Mouse (Mus musculus) CH12.LX (cell line): Measurements from ENCODE around the gene Prkca. TPM values are rescaled to one million over a fixed set of nuclear protein-coding genes. Genes with fewer than 3 reads are reported as not detected.

Source experiments
- DNase-seq: peaks from one replicate; pipeline ENCODE4 v3.0.0-alpha.2; 2013; ENCODE audit errors: extremely low read depth
- H3K27ac ChIP-seq: 2 replicates; pipeline ENCODE4 v1.5.1; 2012; ENCODE audit warnings: low read depth, mild to moderate bottlenecking, control low read depth, moderate library complexity; ENCODE audit not compliant: insufficient read depth
- H3K27me3 ChIP-seq: replicated peaks from 2 replicates; pipeline ENCODE3; 2012; ENCODE audit warnings: inconsistent platforms
- H3K36me3 ChIP-seq, 2 experiments: replicated peaks in 1 of 2; 2 replicates each; pipeline versions ENCODE3 to v1.6.1; 2012; ENCODE audit warnings: inconsistent platforms in 1 of 2, low read length in 1 of 2, mild to moderate bottlenecking in 1 of 2, mixed read lengths in 1 of 2, moderate library complexity in 1 of 2; ENCODE audit not compliant: control insufficient read depth in 1 of 2, insufficient read depth in 1 of 2
- H3K4me1 ChIP-seq, 2 experiments: 2 replicates each; pipeline ENCODE4 v1.6.1; 2012; ENCODE audit warnings: inconsistent platforms in 1 of 2, moderate library complexity in 1 of 2; ENCODE audit not compliant: insufficient read depth in 2 of 2, control insufficient read depth in 1 of 2
- H3K4me2 ChIP-seq: 2 replicates; pipeline ENCODE4 v1.6.1; 2012; ENCODE audit warnings: low read depth, mild to moderate bottlenecking, control low read depth; ENCODE audit not compliant: poor library complexity, insufficient read depth, severe bottlenecking
- H3K4me3 ChIP-seq, 3 experiments: fragments of 150-350 bp in 1 of 3; sonication (generic) in 1 of 3; replicated peaks in 1 of 3; 2 replicates each; pipeline versions ENCODE3 to v1.5.1; 2011 to 2012; ENCODE audit warnings: low read depth in 2 of 3, low read length in 2 of 3, mild to moderate bottlenecking in 2 of 3, moderate library complexity in 2 of 3, control low read depth in 1 of 3, improper control_type of control experiment in 1 of 3, inconsistent platforms in 1 of 3, mixed read lengths in 1 of 3; ENCODE audit not compliant: poor library complexity in 1 of 3
- H3K79me2 ChIP-seq: replicated peaks from 2 replicates; pipeline ENCODE4 v1.6.1; 2012; ENCODE audit warnings: mild to moderate bottlenecking, moderate library complexity; ENCODE audit not compliant: control insufficient read depth, poor library complexity, insufficient read depth, severe bottlenecking; ENCODE audit errors: extremely low read depth
- H3K9ac ChIP-seq: 2 replicates; pipeline ENCODE4 v1.6.1; 2012; ENCODE audit warnings: low read depth, mild to moderate bottlenecking, control low read depth, moderate library complexity; ENCODE audit not compliant: insufficient read depth
- H3K9me3 ChIP-seq: replicated peaks from 2 replicates; pipeline ENCODE3; 2012; ENCODE audit warnings: low read length, inconsistent platforms, mixed read lengths
- CHD1 ChIP-seq: IDR thresholded peaks from 2 replicates; pipeline ENCODE4 v1.6.1; 2012; ENCODE audit warnings: low read depth, low read length, improper control_type of control experiment, inconsistent platforms
- CHD2 ChIP-seq: IDR thresholded peaks from 2 replicates; pipeline ENCODE4 v1.6.1; 2011; ENCODE audit warnings: low read length, improper control_type of control experiment
- CTCF ChIP-seq, 2 experiments: IDR thresholded peaks in 1 of 2; conservative IDR thresholded peaks in 1 of 2; 2 replicates each; pipeline ENCODE4 v1.5.1; 2011 to 2012; ENCODE audit warnings: low read depth in 2 of 2, low read length in 2 of 2, improper control_type of control experiment in 1 of 2, inconsistent platforms in 1 of 2, mild to moderate bottlenecking in 1 of 2, moderate library complexity in 1 of 2
- ELF1 ChIP-seq: IDR thresholded peaks from 2 replicates; pipeline ENCODE4 v1.6.1; 2014; ENCODE audit warnings: low read depth, mild to moderate bottlenecking, inconsistent platforms, low read length, improper control_type of control experiment
- EP300 ChIP-seq: IDR thresholded peaks from 2 replicates; pipeline ENCODE4 v1.6.1; 2011; ENCODE audit warnings: low read length, improper control_type of control experiment
- ETS1 ChIP-seq: conservative IDR thresholded peaks from 2 replicates; pipeline ENCODE4 v1.6.1; 2012; ENCODE audit warnings: low read depth, mild to moderate bottlenecking, inconsistent platforms, low read length, improper control_type of control experiment, moderate library complexity
- HCFC1 ChIP-seq: IDR thresholded peaks from 2 replicates; pipeline ENCODE4 v1.6.1; 2012; ENCODE audit warnings: low read depth, mild to moderate bottlenecking, inconsistent platforms, low read length, improper control_type of control experiment
- IRF4 ChIP-seq: IDR thresholded peaks from 2 replicates; pipeline ENCODE4 v1.6.1; 2014; ENCODE audit warnings: low read depth, mild to moderate bottlenecking, inconsistent platforms, low read length, improper control_type of control experiment
- JUND ChIP-seq: conservative IDR thresholded peaks from 2 replicates; pipeline ENCODE4 v1.6.1; 2011; ENCODE audit warnings: low read depth, low read length, improper control_type of control experiment
- KAT2A ChIP-seq: IDR thresholded peaks from 2 replicates; pipeline ENCODE4 v1.6.1; 2012; ENCODE audit warnings: low read length, improper control_type of control experiment, inconsistent platforms; ENCODE audit not compliant: insufficient replicate concordance
- MAFK ChIP-seq: IDR thresholded peaks from 2 replicates; pipeline ENCODE4 v1.6.1; 2011; ENCODE audit warnings: low read length, improper control_type of control experiment; ENCODE audit not compliant: insufficient replicate concordance
- MAX ChIP-seq: IDR thresholded peaks from 2 replicates; pipeline ENCODE4 v1.6.1; 2011; ENCODE audit warnings: low read length, improper control_type of control experiment
- MAZ ChIP-seq: IDR thresholded peaks from 2 replicates; pipeline ENCODE4 v1.6.1; 2012; ENCODE audit warnings: low read depth, mild to moderate bottlenecking, inconsistent platforms, low read length, improper control_type of control experiment, moderate library complexity
- MYC ChIP-seq: IDR thresholded peaks from 2 replicates; pipeline ENCODE4 v1.6.1; 2011; ENCODE audit warnings: low read depth, mild to moderate bottlenecking, improper control_type of control experiment, low read length
- NELFE ChIP-seq: IDR thresholded peaks from 2 replicates; pipeline ENCODE4 v1.6.1; 2011; ENCODE audit warnings: low read depth, low read length, improper control_type of control experiment
- PAX5 ChIP-seq: IDR thresholded peaks from 2 replicates; pipeline ENCODE4 v1.6.1; 2012; ENCODE audit warnings: low read length, inconsistent platforms, mixed read lengths
- POLR2A ChIP-seq: IDR thresholded peaks from 2 replicates; pipeline ENCODE4 v1.6.1; 2011; ENCODE audit warnings: low read depth, mild to moderate bottlenecking, improper control_type of control experiment, low read length
- RCOR1 ChIP-seq: conservative IDR thresholded peaks from 2 replicates; pipeline ENCODE4 v1.6.1; 2012; ENCODE audit warnings: low read depth, mild to moderate bottlenecking, inconsistent platforms, low read length, improper control_type of control experiment
- TBP ChIP-seq: conservative IDR thresholded peaks from 2 replicates; pipeline ENCODE4 v1.6.1; 2011; ENCODE audit warnings: low read depth, low read length, improper control_type of control experiment
- TCF12 ChIP-seq: IDR thresholded peaks from 2 replicates; pipeline ENCODE4 v1.6.1; 2014; ENCODE audit warnings: low read depth, mild to moderate bottlenecking, inconsistent platforms, low read length, improper control_type of control experiment
- USF1 ChIP-seq: IDR thresholded peaks from 2 replicates; pipeline ENCODE4 v1.6.1; 2014; ENCODE audit warnings: low read depth, mild to moderate bottlenecking, inconsistent platforms, low read length, improper control_type of control experiment
- ZC3H11A ChIP-seq: IDR thresholded peaks from 2 replicates; pipeline ENCODE4 v1.6.1; 2012; ENCODE audit warnings: low read depth, mild to moderate bottlenecking, inconsistent platforms, low read length, improper control_type of control experiment
- ZMIZ1 ChIP-seq: IDR thresholded peaks from 2 replicates; pipeline ENCODE4 v1.6.1; 2012; ENCODE audit warnings: low read depth, mild to moderate bottlenecking, inconsistent platforms, low read length, improper control_type of control experiment
- dilution Hi-C: fragments of 300-500 bp; cut with MboI; formaldehyde crosslinking; loops from 2 replicates; pipeline ENCODE4 v1.14.3; 2020; ENCODE audit warnings: low sequenced_read_pairs; ENCODE audit not compliant: extremely low pct_unique_long_range_greater_than_20kb, extremely low pct_ligation_motif_present
- in situ Hi-C: fragments of 300-500 bp; cut with MboI; formaldehyde crosslinking; loops from 3 replicates; pipeline ENCODE4 v1.14.3; 2019; ENCODE audit warnings: low sequenced_read_pairs, low pct_ligation_motif_present, low pct_unique_long_range_greater_than_20kb, mixed read lengths
- polyA plus RNA-seq: library from polyadenylated mRNA; unstranded; fragments of >175 nt; gene quantifications from 2 replicates; pipeline ENCODE4 v1.2.1, GENCODE M21; 2012; ENCODE audit warnings: low read depth; ENCODE audit not compliant: insufficient read length
- total RNA-seq, 2 experiments: library from RNA; depleted of rRNA; stranded (reverse); fragments of 300-350 nt in 1 of 2; fragments of >200 nt in 1 of 2; gene quantifications; 2 replicates each; pipeline ENCODE4 v1.2.3; 2012 to 2014

Prkca gene
- total and polyA plus RNA-seq, 3 experiments, result 40.0 to 107 (median 43.7) TPM

DNA sequence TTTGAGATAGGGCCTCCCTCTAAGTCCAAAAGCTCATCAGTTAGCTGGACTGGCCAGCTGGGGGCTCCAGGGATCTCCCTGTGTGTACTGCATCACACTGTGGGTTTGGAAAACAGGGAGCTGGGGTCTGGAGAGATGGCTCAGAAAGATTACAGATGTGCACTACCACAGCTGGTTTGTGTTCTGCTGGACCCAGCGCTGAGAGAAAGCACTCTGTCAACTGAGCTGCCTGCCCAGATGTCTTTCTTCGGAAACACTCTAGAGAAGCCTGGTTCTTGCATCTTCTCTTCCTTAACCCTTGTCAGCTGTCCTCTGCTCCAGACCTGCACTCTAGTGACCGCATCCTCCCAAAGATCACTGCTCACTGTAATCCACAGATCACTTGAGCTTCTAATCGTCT, 20.3 kb upstream of the Prkca start:
- Histone ChIP-seq H3K4me1 (no peaks in the 10 kb centered on the region), H3K9ac (no peak overlapping the region), H3K4me3 (no peak overlapping the region), H3K27me3 (no peaks in the 10 kb centered on the region), H3K79me2 (no peaks in the 10 kb centered on the region), H3K36me3 (no peaks in the 10 kb centered on the region), H3K9me3 (no peaks in the 10 kb centered on the region)
- in situ Hi-C loops, result no loop called here
- dilution Hi-C loops, result no loop called here
- TF ChIP-seq CTCF (conservative IDR thresholded peaks at IDR 0.05 in 1 of 2, IDR thresholded peaks at IDR 0.05 in 1 of 2; ENCODE audit: low read depth in 2 of 2, low read length in 2 of 2) (no peak), ETS1 (no peak), CHD1 (no peak), PAX5 (no peak), RCOR1 (no peak), NELFE (no peak), MAFK (no peak), HCFC1 (no peak), ZMIZ1 (no peak), TCF12 (no peak), ELF1 (no peak), IRF4 (no peak), MAX (no peak)
- TF ChIP-seq, all 38 proteins: peak for 0
- H3K4me2 ChIP-seq, result no peak overlapping the region
- DNase-seq, result no peak
- no peak overlapping the region for H3K27ac ChIP-seq

DNA sequence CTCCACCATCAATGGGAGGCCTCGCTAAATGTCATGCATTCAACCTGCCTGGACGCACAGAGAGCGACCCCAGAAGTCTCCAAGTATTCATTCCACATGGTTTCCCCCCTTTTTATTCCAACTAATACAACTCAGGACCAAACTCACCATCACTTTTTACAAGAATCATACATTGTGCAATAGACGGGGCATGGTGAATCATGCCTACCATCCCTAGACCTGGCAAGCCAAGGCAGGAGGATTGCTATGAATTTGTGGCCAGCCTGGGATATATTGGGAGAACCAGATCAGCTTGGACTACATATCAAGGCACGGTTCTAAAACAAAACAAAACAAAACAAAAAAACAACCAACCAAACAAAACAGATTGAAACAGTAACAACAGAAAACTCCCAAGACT, 19.2 kb upstream of the Prkca start:
- Histone ChIP-seq H3K4me3 (no peak overlapping the region), H3K4me1 (no peaks in the 10 kb centered on the region), H3K9me3 (no peaks in the 10 kb centered on the region), H3K36me3 (no peaks in the 10 kb centered on the region), H3K4me2 (no peak overlapping the region), H3K9ac (no peak overlapping the region), H3K79me2 (no peaks in the 10 kb centered on the region), H3K27me3 (no peaks in the 10 kb centered on the region), H3K27ac (no peak overlapping the region)
- dilution Hi-C loops (no loop called here), in situ Hi-C loops (no loop called here)
- no peak for DNase-seq
- no peak for TF ChIP-seq NELFE

DNA sequence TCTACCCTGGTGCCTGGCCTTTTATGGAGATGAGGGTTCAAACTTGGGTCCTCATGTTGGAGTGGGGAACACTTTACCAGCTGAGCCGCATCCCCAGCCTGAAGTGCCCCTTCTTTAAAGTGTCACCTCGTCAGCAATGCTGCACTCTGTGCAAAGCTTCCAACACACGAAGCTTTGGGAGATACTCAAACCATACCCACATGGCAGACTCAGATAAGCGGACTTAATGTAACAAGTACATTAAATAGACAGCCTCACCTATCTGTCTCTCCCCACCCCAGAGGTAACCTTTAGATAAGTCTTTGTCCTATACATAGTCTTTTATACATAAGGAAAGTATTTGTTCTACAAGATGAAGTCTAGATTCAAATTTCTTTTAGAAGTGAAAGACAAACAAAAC, 17.3 kb upstream of the Prkca start:
- no peaks in the 10 kb centered on the region for H3K9me3 ChIP-seq
- no peak overlapping the region for H3K9ac ChIP-seq
- no peak overlapping the region for H3K27ac ChIP-seq
- H3K79me2 ChIP-seq, result no peaks in the 10 kb centered on the region
- dilution Hi-C loops (no loop called here), in situ Hi-C loops (no loop called here)
- H3K4me3 ChIP-seq, result no peak overlapping the region
- DNase-seq, result no peak
- no peak for TF ChIP-seq POLR2A
- no peak for TF ChIP-seq TBP
- TF ChIP-seq ZC3H11A, result no peak
- TF ChIP-seq CHD1, result no peak
- TF ChIP-seq PAX5, result no peak
- TF ChIP-seq USF1, result no peak
- TF ChIP-seq RCOR1, result no peak
- no peak for TF ChIP-seq JUND
- TF ChIP-seq MAFK, result no peak
- no peak for TF ChIP-seq ETS1
- TF ChIP-seq KAT2A, result no peak
- no peak for TF ChIP-seq CHD2
- TF ChIP-seq MAZ, result no peak
- no peak for TF ChIP-seq MYC
- no peak for TF ChIP-seq NELFE
- no peak for TF ChIP-seq EP300
- no peak for TF ChIP-seq TCF12
- no peak overlapping the region for H3K4me2 ChIP-seq
- H3K27me3 ChIP-seq, result no peaks in the 10 kb centered on the region
- H3K4me1 ChIP-seq, result no peaks in the 10 kb centered on the region
- H3K36me3 ChIP-seq, result no peaks in the 10 kb centered on the region
